Mouse (Mus musculus) natural killer cell, adult 2 months (primary cell): ENCODE measurements around the gene Notch3.
A peak's percentile ranks its signal among the peaks of the same experiment; 100 is the strongest.

Experiments
- DNase-seq, 2 experiments: peaks; one replicate each; pipeline ENCODE4 v3.0.0; 2022; ENCODE audit warnings: low spot score in 2 of 2

Gene Notch3

DNA sequence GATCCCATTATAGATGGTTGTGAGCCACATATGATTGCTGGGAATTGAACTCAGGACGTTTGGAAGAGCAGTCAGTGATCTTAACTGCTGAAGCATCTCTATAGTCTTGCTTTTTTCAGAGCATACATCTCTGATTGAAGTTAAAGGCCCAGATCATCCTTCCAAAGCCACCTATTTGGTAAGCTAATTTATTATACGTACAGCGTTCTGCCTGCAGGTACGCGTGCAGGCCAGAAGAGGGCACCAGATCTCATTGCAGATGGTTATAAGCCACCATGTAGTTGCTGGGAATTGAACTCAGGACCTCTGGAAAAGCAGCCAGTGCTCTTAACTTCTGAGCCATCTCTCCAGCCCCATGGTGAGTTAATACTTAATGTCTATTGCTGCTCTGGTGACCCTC lies 73.8 kb downstream of the Notch3 start:
- DNase-seq, result no peak

DNA sequence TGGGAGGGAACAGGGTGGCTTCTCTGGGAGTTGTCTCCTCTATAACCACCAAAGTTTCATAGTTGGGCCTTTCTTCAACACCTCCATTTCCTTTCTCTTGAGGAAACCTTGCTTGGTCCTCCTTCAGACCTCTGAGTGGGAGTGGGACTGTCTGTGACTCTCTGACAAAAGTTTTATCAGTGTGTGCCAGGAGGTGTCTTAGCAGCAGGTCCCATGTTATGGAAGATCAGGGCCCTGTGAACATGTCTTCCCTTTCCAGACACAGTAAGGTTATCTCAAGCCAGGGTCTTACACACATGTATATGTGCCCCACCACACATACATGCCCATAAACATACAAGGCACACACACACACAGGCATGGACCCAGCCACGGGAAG lies 74.4 kb downstream of the Notch3 start:
- no peak for DNase-seq

DNA sequence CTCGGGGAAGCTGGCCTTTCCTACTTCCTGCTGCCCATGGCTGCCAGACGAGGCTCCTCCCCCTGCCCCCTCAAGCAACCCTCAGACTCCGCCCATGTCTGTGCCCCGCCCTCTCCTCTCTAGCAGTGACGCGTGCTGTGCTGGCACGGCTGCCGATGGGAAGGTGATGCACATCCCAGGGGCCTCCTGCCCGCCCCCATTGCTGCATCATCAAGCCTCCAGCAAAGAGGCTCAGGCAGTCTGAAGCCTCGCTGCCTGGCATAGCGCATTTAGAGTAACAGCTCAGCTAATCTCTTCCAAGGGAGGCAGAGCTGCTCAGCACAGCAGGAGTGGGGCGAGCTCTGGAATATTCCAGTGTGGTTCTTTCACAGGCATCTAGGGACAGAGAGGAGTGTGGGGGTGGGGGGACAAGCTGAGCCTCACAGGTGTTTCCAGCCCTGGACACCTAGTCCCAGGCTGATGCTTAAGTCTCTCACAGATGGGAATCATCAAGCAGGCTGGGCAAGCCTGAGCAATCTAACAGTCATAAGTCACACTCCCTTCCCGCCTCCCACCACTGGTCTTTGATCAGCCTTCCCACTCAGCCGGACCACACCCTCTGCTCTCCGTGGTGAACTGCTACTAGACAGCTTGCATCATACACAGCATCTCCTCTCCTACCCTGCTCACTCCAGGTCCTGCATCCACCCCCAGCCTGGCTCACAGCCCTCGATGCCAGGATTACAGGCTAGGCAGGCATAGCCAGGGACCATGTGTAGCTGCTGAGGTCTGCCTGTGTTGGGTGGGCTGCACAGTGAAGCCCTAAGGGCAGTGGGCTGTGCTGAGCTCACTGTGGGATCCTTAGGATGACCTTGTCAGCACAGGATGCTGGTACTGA lies 75.0 kb downstream of the Notch3 start:
- peak; percentile 90 to 91 for DNase-seq

DNA sequence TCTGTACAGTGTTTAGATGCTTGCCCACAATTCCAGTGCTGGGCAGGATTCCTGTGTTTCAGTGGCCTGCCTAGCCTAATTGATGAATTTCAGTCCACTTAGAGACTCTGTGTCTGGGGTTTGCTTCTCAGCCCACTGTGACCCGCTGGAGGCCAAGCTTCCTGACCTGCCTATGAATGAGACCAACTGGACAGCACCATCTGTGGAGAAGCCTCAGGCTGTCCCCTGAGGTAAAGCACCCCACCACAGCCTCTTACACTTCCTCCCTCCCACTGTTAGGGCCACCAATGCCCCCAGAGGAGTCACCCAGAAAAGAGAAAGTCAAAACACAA lies 75.7 kb downstream of the Notch3 start:
- DNase-seq, result no peak

DNA sequence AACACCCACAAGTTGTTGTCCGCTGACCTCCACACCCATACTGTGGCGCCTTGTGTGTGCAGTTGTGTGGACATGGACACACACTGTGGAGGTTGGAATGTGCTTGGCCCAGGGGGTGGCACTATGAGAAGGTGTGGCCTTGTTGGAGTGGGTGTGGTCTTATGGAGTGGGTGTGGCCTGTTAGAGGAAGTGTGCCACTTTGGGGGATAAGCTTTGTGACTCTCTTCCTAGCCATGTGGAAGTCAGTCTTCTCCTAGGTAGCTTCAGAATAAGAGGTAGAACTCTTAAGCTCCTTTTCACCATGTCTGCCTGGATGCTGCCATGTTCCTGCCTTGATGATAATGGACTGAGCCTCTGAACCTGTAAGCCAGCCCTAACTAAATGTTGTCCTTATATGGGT lies 79.6 kb downstream of the Notch3 start:
- DNase-seq, result no peak

DNA sequence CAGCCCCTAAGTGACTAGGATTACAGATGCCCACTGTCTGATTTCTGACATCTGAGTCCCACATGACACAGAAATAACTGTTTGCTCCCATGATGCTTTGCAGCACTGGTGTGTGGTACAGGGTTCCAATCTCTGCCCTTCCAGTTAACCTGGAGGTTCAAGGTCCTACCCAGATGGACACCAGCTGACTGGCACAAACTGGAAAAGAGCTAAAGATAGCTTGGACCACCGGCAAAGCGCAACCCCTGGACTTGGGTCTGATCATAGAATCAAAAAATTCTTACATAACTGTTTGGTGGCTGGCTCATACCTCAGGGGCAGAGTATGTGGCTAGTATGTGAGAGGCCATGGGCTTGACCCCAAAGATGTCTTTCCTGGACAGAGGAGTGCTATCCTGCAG lies 83.3 kb downstream of the Notch3 start:
- DNase-seq, result no peak

DNA sequence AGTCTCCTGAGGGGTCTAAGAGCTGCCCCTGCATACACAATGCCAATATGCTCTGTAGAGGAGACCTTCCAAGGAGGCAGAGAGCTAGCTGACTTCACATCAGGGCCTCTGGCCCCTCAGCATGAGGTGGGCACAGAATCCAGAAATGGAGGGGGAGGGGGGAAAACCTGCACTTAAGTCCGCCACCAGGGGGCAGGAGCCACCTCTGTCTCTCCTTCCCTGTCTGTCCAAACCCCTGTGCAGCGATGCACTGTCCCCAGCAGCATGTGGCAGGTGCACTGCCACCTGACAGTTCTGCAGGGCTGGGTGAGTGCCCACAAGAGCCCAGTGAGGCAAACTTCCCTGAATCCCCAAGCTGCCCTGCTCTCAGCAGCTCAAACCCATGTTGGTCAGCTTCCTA lies 91.5 kb downstream of the Notch3 start:
- DNase-seq, result peak in 1 of 2 experiments; percentile 35

DNA sequence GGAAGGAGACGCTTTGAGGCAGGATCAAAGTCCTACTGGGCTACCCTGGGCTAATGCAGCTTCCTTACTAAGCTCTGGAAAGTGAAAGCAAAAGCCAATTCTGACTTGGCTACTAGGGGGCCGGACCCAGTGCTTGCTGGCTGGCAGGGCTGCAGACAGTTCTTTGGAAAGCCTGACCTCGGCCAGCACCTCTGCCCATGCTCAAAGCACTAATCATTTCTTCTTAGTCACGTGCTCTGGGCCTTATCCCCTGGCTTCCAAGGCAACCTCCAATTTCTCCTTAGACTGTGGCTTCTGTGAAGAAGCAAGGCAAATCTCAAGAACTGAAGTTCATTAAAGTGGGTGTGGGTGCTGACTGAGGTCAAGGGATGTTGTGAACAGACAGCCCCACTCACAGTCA lies 92.0 kb downstream of the Notch3 start:
- no peak for DNase-seq

DNA sequence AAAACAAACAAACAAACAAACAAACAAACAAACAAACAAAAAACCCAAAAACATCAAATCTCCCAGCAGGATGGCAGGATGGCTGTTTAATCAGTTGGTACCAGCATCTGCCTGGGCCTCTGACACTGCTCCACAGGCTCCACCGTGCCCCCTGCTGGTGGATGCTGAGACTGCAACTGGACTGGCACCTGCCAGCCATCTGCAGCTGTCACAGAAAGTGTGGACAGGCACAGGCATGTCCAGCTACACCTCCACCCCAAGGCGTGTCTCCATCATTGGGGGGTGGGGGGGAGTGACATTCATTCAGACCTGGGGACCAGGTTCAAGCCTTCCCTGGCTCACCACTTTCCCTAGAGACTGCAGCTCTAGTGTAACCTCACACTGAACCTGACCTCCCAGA lies 93.3 kb downstream of the Notch3 start:
- DNase-seq, result peak; percentile 83 to 84
